Mouse (Mus musculus): ENCODE measurements around the gene Pom121l2.

Pom121l2 gene

DNA sequence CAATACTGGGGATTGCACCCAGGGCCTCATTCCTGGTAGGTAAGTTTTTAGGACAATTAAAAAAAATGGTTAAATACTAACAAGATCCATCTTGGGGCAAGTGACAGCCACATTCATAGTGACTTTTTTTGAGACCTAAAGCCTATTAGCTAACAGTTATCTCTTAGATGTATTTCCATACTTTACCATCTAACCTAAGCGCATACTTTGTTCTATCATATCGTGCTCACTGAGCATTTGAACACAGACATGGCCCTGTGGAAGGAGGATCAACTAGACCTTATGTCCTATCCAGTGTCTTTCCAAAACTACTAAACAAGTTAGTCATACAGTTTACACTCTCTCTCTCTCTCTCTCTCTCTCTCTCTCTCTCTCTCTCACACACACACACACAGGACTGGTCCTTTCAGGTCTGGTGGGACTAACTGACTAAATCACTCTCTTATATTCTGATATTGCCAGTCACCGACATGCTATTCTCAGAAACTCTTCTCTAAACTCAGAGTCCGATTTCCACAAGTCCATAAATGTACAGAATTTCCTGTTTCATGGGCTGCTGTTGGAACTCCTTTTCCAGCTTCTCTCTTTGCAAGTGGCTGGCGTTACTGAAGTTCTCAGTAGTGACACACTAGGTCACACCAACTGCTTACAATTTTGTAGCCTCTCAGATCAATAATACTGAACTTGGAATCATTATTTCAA, 52.9 kb downstream of the Pom121l2 start:
- in situ Hi-C loops (cut with MboI; ENCODE audit: low pct_unique_long_range_greater_than_20kb in 1 of 2, low sequenced_read_pairs in 2 of 2, unreplicated experiment in 1 of 2) = loop anchor here (5.0 to 25.0 kb wide), 5 partner anchors 107 to 1703 kb away; partner anchors contain the start of genes Hist1h1c (in 1 of the 2), Hist1h2ai (in 1 of the 2), Hist1h2bb (in 1 of the 2) and Hist1h2bl (in 1 of the 2)

DNA sequence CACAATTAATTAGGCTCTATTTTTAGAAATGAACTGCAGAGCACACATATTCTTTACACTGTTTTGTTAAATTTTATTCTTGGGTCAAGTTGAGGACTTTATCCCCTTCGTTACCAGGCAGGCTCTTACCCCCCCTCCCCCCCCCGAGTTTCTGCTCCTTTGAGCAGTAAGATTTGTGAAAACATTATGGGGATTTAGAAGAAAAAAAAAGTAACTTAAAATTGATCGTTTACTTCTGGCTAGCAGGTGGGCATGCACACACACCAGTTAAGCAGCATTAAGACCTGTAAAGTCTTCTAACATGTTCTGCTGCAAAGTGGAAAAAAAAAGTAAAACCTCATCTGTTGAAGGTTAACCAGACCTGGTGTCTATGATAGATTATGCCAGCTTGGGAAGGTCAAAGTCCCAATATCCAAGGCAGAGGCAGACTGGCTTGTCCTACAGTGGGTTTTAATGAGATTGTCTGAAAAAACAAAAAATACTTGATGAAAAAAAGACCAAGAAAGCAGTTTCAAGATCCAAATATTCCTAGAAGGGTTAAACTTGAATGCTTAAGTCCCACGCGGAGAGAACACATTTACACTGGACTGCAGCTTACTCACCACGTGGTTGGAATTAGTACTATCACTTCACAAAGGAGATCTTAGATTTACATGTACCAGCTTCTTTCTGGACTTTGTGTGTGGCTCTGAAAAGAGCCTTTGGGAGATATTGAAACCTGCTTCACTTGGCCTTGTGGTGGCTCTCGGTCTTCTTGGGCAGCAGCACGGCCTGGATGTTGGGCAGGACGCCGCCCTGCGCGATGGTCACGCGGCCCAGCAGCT, 53.7 kb downstream of the Pom121l2 start:
- in situ Hi-C loops (cut with MboI; ENCODE audit: low pct_unique_long_range_greater_than_20kb in 1 of 2, low sequenced_read_pairs in 2 of 2, unreplicated experiment in 1 of 2) = loop anchor here (5.0 to 25.0 kb wide), 5 partner anchors 107 to 1703 kb away; partner anchors contain the start of genes Hist1h1c (in 1 of the 2), Hist1h2ai (in 1 of the 2), Hist1h2bb (in 1 of the 2) and Hist1h2bl (in 1 of the 2)

DNA sequence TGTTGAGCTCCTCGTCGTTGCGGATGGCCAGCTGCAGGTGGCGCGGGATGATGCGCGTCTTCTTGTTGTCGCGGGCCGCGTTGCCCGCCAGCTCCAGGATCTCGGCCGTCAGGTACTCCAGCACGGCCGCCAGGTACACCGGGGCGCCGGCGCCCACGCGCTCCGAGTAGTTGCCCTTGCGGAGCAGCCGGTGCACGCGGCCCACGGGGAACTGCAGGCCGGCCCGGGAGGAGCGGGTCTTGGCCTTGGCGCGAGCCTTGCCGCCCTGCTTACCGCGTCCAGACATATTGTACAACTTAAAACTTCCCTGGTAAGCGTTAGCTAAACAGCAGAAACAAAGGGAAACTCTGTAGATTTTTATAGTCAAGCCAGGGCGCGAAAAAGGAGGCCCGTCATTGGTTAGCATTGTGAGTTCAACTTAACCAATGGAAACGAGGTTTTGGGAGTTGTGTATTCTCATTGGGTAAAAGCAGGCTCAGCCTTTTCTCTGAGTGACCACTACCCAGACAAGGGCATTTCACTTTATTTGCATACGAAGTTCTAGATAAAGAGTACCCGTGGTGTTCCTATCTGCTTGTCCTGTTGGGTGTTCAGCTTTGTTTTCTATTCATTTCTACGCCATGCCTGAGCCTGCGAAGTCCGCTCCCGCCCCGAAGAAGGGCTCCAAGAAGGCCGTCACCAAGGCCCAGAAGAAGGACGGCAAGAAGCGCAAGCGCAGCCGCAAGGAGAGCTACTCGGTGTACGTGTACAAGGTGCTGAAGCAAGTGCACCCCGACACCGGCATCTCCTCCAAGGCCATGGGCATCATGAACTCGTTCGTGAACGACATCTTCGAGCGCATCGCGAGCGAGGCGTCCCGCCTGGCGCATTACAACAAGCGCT, 54.5 kb downstream of the Pom121l2 start, which contains the start of the genes Hist1h2ah and Hist1h2bk:
Hist1h2ah (minus strand) TSS at position 302 of the 882 bp plus-strand sequence.
Hist1h2bk (plus strand) TSS at position 604 of the 882 bp plus-strand sequence.
- in situ Hi-C loops (cut with MboI; ENCODE audit: low pct_unique_long_range_greater_than_20kb in 1 of 2, low sequenced_read_pairs in 2 of 2, unreplicated experiment in 1 of 2) = loop anchor here (10.0 to 25.0 kb wide), 4 partner anchors 173 to 1702 kb away; partner anchors contain the start of genes Hist1h1c (in 1 of the 2), Hist1h2ai (in 1 of the 2), Hist1h2bb (in 1 of the 2) and Hist1h2bl (in 1 of the 2)

DNA sequence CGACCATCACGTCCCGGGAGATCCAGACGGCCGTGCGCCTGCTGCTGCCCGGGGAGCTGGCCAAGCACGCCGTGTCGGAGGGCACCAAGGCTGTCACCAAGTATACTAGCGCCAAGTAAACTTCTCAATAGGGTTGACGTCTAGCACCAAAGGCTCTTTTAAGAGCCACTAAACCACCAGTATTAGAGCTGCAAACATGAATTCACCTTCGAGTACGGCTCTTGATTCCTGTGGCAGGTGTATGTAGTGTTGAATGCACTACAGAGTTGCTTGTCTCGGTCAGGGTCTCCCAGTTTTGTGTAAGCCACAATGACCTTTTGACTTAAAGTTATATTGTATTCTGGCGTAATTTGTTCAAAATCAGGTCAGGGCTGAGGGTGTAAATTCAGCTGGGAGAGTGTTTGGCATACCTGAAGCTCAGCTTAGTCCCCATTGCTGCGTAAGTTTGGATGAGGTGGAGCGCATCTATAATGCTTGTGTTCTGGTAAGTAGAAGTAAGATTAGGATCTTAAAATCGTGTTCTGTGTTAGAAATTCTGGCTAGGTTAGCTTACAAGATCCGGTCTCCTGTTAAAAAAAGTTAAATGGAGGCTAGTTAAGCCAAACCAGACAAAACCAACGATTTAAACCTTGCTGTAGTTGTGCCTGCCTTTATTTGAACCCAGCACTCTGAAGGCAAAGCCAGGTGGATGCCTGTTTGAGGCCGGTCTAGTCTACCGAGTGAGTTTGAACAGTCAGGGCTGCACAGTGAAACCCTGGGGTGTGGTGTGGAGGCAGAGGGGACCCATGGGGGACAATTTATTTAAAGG, 55.4 kb downstream of the Pom121l2 start:
- in situ Hi-C loops (cut with MboI; ENCODE audit: low pct_unique_long_range_greater_than_20kb in 1 of 2, low sequenced_read_pairs in 2 of 2, unreplicated experiment in 1 of 2) = loop anchor here (10.0 to 25.0 kb wide), 4 partner anchors 174 to 1701 kb away; partner anchors contain the start of genes Hist1h1c (in 1 of the 2), Hist1h2ai (in 1 of the 2), Hist1h2bb (in 1 of the 2) and Hist1h2bl (in 1 of the 2)

DNA sequence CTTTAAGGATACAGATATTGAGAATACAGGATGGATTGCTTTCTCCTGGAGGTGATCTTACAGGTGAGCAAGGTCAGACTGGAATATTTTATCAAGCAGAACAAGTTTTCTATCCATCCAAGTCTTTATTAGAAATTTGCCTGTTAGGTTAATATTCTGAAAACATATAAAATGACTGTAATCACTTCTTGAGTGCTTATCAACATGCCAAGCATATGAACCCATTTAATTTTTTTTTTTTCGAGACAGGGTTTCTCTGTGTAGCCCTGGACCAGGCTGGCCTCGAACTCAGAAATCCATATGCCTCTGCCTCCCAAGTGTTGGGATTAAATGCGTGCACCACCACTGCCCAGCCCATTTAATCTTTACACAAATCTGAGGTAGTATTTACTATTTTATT, 56.0 kb downstream of the Pom121l2 start:
- in situ Hi-C loops (cut with MboI; ENCODE audit: low pct_unique_long_range_greater_than_20kb in 1 of 2, low sequenced_read_pairs in 2 of 2, unreplicated experiment in 1 of 2) = loop anchor here (10.0 to 25.0 kb wide), 4 partner anchors 175 to 1700 kb away; partner anchors contain the start of genes Hist1h1c (in 1 of the 2), Hist1h2ai (in 1 of the 2), Hist1h2bb (in 1 of the 2) and Hist1h2bl (in 1 of the 2)

DNA sequence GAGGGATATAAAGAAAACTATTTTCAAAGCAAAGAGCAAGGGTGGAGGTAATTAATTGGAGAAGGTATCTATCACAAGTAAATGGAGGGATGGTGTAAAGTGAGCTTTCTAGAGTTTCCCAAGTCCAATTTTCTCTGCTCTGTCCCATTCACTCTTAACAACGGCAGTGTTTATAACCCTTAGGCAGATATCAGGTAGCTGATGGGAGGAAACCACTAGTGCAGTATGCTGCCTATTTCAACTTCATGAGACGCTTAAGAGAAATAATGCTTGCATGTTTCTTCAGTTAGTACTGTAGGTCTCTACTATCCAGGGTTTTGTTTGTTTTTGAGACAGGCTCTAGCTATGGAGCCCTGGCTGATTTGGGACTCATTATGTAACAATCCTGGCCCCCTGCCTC, 56.4 kb downstream of the Pom121l2 start:
- in situ Hi-C loops (cut with MboI; ENCODE audit: low pct_unique_long_range_greater_than_20kb in 1 of 2, low sequenced_read_pairs in 2 of 2, unreplicated experiment in 1 of 2) = loop anchor here (10.0 to 25.0 kb wide), 4 partner anchors 175 to 1700 kb away; partner anchors contain the start of genes Hist1h1c (in 1 of the 2), Hist1h2ai (in 1 of the 2), Hist1h2bb (in 1 of the 2) and Hist1h2bl (in 1 of the 2)
